Mouse (Mus musculus): ENCODE measurements around the gene Papss1. TPM values are rescaled to one million over a fixed set of nuclear protein-coding genes. Genes with fewer than 3 reads are reported as not detected.

The Papss1 gene
- polyA plus RNA-seq, 1 experiment from 2014 or later, result 45.9 TPM

GRCm38 (mm10) chr3:131662589-131663148 is 98.1 kb downstream of the Papss1 start:
- TF ChIP-seq CTCF (IDR thresholded peaks at IDR 0.05), result no peak
- no peak for TF ChIP-seq EP300 (IDR thresholded peaks at IDR 0.05)
- H3K9me3 ChIP-seq (ENCODE audit: low read length), result no peaks in the 10 kb centered on the region
- no peak overlapping the region for H3K4me2 ChIP-seq (replicated peaks; ENCODE audit: low read depth, low read length)
- ATAC-seq, result no peak
- no peaks in the 10 kb centered on the region for H3K36me3 ChIP-seq (ENCODE audit: insufficient read depth, low read length)
- no peak overlapping the region for H3K9ac ChIP-seq (replicated peaks; ENCODE audit: low read depth)
- no peaks in the 10 kb centered on the region for H3K4me1 ChIP-seq (ENCODE audit: insufficient read depth, low read depth, low read length)
- no peak overlapping the region for H3K27ac ChIP-seq (ENCODE audit: low read length)
- H3K27me3 ChIP-seq (replicated peaks; ENCODE audit: insufficient read depth, low read length), result no peaks in the 10 kb centered on the region
- DNase-seq (ENCODE audit: low spot score), result no peak
- WGBS, result 59% methylated on average over 5 of the region's 5 CpGs
- no peak overlapping the region for H3K4me3 ChIP-seq (ENCODE audit: low read depth, low read length)

GRCm38 (mm10) chr3:131669910-131670309 is 105.3 kb downstream of the Papss1 start:
- no peak for TF ChIP-seq EP300 (IDR thresholded peaks at IDR 0.05)
- TF ChIP-seq CTCF (IDR thresholded peaks at IDR 0.05), result no peak
- Histone ChIP-seq H3K36me3 (ENCODE audit: insufficient read depth, low read length) (no peaks in the 10 kb centered on the region), H3K9me3 (ENCODE audit: low read length) (no peaks in the 10 kb centered on the region), H3K27me3 (replicated peaks; ENCODE audit: insufficient read depth, low read length) (no peaks in the 10 kb centered on the region), H3K27ac (ENCODE audit: low read length) (no peak overlapping the region), H3K9ac (replicated peaks; ENCODE audit: low read depth) (no peak overlapping the region), H3K4me2 (replicated peaks; ENCODE audit: low read depth, low read length) (no peak overlapping the region), H3K4me1 (ENCODE audit: insufficient read depth, low read depth, low read length) (no peaks in the 10 kb centered on the region), H3K4me3 (ENCODE audit: low read depth, low read length) (no peak overlapping the region)
- no peak for ATAC-seq
- no peak for DNase-seq (ENCODE audit: low spot score)
- WGBS, result 57% methylated on average over 1 of the region's 1 CpGs

GRCm38 (mm10) chr3:131686106-131686505 is 121.5 kb downstream of the Papss1 start:
- Histone ChIP-seq H3K36me3 (ENCODE audit: insufficient read depth, low read length) (no peaks in the 10 kb centered on the region), H3K27me3 (replicated peaks; ENCODE audit: insufficient read depth, low read length) (no peaks in the 10 kb centered on the region), H3K4me1 (ENCODE audit: insufficient read depth, low read depth, low read length) (no peaks in the 10 kb centered on the region), H3K4me2 (replicated peaks; ENCODE audit: low read depth, low read length) (no peak overlapping the region), H3K4me3 (ENCODE audit: low read depth, low read length) (no peak overlapping the region), H3K9ac (replicated peaks; ENCODE audit: low read depth) (no peak overlapping the region), H3K27ac (ENCODE audit: low read length) (no peak overlapping the region), H3K9me3 (ENCODE audit: low read length) (no peaks in the 10 kb centered on the region)
- WGBS, result 65% methylated on average over 12 of the region's 12 CpGs
- TF ChIP-seq EP300 (IDR thresholded peaks at IDR 0.05) (no peak), CTCF (IDR thresholded peaks at IDR 0.05) (no peak)
- ATAC-seq (peak; percentile 32; the same call in 1 of the 2 replicates), DNase-seq (ENCODE audit: low spot score) (no peak)

- Histone ChIP-seq H3K4me1 (ENCODE audit: insufficient read depth, low read depth, low read length) (no peaks in the 10 kb centered on the region), H3K27me3 (replicated peaks; ENCODE audit: insufficient read depth, low read length) (no peaks in the 10 kb centered on the region), H3K4me2 (replicated peaks; ENCODE audit: low read depth, low read length) (no peak overlapping the region), H3K4me3 (ENCODE audit: low read depth, low read length) (no peak overlapping the region), H3K36me3 (ENCODE audit: insufficient read depth, low read length) (no peaks in the 10 kb centered on the region), H3K9ac (replicated peaks; ENCODE audit: low read depth) (no peak overlapping the region), H3K9me3 (ENCODE audit: low read length) (no peaks in the 10 kb centered on the region), H3K27ac (ENCODE audit: low read length) (no peak overlapping the region)
- no peak for TF ChIP-seq CTCF (IDR thresholded peaks at IDR 0.05)
- no peak for TF ChIP-seq EP300 (IDR thresholded peaks at IDR 0.05)
- DNase-seq (ENCODE audit: low spot score), result no peak
- WGBS, result 75% methylated on average over 11 of the region's 11 CpGs
- ATAC-seq, result no peak
Measured at GRCm38 (mm10) chr3:131689949-131690348, 125.4 kb downstream of the Papss1 start.

- no peak overlapping the region for H3K4me2 ChIP-seq (replicated peaks; ENCODE audit: low read depth, low read length)
- H3K27ac ChIP-seq (ENCODE audit: low read length), result no peak overlapping the region
- no peak for TF ChIP-seq EP300 (IDR thresholded peaks at IDR 0.05)
- TF ChIP-seq CTCF (IDR thresholded peaks at IDR 0.05), result no peak
- H3K4me1 ChIP-seq (ENCODE audit: insufficient read depth, low read depth, low read length), result no peaks in the 10 kb centered on the region
- no peak for ATAC-seq
- no peak for DNase-seq (ENCODE audit: low spot score)
- H3K9me3 ChIP-seq (ENCODE audit: low read length), result no peaks in the 10 kb centered on the region
- no peaks in the 10 kb centered on the region for H3K27me3 ChIP-seq (replicated peaks; ENCODE audit: insufficient read depth, low read length)
- no peak overlapping the region for H3K4me3 ChIP-seq (ENCODE audit: low read depth, low read length)
- WGBS, result 63% methylated on average over 7 of the region's 7 CpGs
- H3K9ac ChIP-seq (replicated peaks; ENCODE audit: low read depth), result no peak overlapping the region
- no peaks in the 10 kb centered on the region for H3K36me3 ChIP-seq (ENCODE audit: insufficient read depth, low read length)
Measured at GRCm38 (mm10) chr3:131690543-131690942, 126.0 kb downstream of the Papss1 start.

GRCm38 (mm10) chr3:131691202-131691601 is 126.6 kb downstream of the Papss1 start:
- H3K27ac ChIP-seq (ENCODE audit: low read length), result no peak overlapping the region
- 58% methylated on average over 3 of the region's 3 CpGs for WGBS
- no peak overlapping the region for H3K4me2 ChIP-seq (replicated peaks; ENCODE audit: low read depth, low read length)
- H3K9ac ChIP-seq (replicated peaks; ENCODE audit: low read depth), result no peak overlapping the region
- H3K9me3 ChIP-seq (ENCODE audit: low read length), result no peaks in the 10 kb centered on the region
- no peaks in the 10 kb centered on the region for H3K36me3 ChIP-seq (ENCODE audit: insufficient read depth, low read length)
- ATAC-seq (peak; percentile 46), DNase-seq (ENCODE audit: low spot score) (no peak)
- no peaks in the 10 kb centered on the region for H3K4me1 ChIP-seq (ENCODE audit: insufficient read depth, low read depth, low read length)
- TF ChIP-seq CTCF (IDR thresholded peaks at IDR 0.05), result no peak
- TF ChIP-seq EP300 (IDR thresholded peaks at IDR 0.05), result no peak
- H3K27me3 ChIP-seq (replicated peaks; ENCODE audit: insufficient read depth, low read length), result no peaks in the 10 kb centered on the region
- no peak overlapping the region for H3K4me3 ChIP-seq (ENCODE audit: low read depth, low read length)

Other genes with a start within 250 kb of the Papss1 start
- gene Sgms2, start 73.4 kb upstream of the Papss1 start, polyA plus RNA-seq (2015; fragmentation: Nextera tagmentation; extraction: Ambion mirVana), result 4.1 TPM in 2 replicates

Data from lung, postnatal 0 days (tissue).